In genomic region chr9:92174176-92175075, GRCm38 (mm10) we compare ENCODE assay signal across 10 mouse cellular contexts. TPM values are rescaled to one million over a fixed set of nuclear protein-coding genes. Genes with fewer than 3 reads are reported as not detected.
DNase-seq lines count a peak whose midpoint lies in the region; ATAC-seq and TF ChIP-seq lines count a peak whose summit lies in the region.
"Had no signal": no experiment of that assay in that cellular context is flagged by ENCODE, and none has a peak within 500 bp of the region (broad histone marks: within the 10 kb centered on the region; RNA-seq: fewer than 3 reads in every experiment).

No protein-coding gene starts in this region.

- WGBS in lung, embryonic 14.5 days: 36% methylated on average over 15 of the region's 15 CpGs
- 11% methylated on average over 15 of the region's 15 CpGs for WGBS in midbrain, embryonic 15.5 days

- peak; percentile 92 for ATAC-seq in lung, embryonic 14.5 days (ENCODE audit: insufficient read depth)
- ATAC-seq in midbrain, embryonic 15.5 days (replicated peaks): peak; percentile 91

- H3K36me3 ChIP-seq in lung, embryonic 14.5 days (ENCODE audit: insufficient read depth): no peaks in the 10 kb centered on the region
- H3K36me3 ChIP-seq in midbrain, embryonic 15.5 days (replicated peaks): no peaks in the 10 kb centered on the region
- H3K36me3 ChIP-seq: G1E had no signal

- no peak for TF ChIP-seq CTCF in lung, embryonic 14.5 days (IDR thresholded peaks at IDR 0.05; ENCODE audit: low read depth)

- DNase-seq in lung, embryonic 14.5 days: peak; percentile 76
- DNase-seq in lung, adult 18-20 months: no peak
- DNase-seq in embryo, embryonic 11.5 days (ENCODE audit: low read depth, low spot score): peak; percentile 31
- DNase-seq in hindlimb bud, embryonic 11.5 days (ENCODE audit: extremely low spot score, low read depth, low spot score): peak; percentile 5
- no peak for DNase-seq in heart, adult 8-10 months (ENCODE audit: low spot score)
- DNase-seq in spleen, postnatal 4 days (ENCODE audit: low spot score in 2 of 2): no peak
- DNase-seq in gastrocnemius, postnatal 4 days (ENCODE audit: low spot score in 2 of 2): no peak

- H3K4me3 ChIP-seq in lung, embryonic 14.5 days (ENCODE audit: low read depth, low read length): no peak overlapping the region
- H3K4me3 ChIP-seq in midbrain, embryonic 15.5 days: no peak overlapping the region

- H3K27me3 ChIP-seq in lung, embryonic 14.5 days (ENCODE audit: insufficient read depth, low read length): no peaks in the 10 kb centered on the region
- no peaks in the 10 kb centered on the region for H3K27me3 ChIP-seq in midbrain, embryonic 15.5 days (replicated peaks)

- H3K4me2 ChIP-seq in lung, embryonic 14.5 days: no peak overlapping the region
- peak overlapping the region; percentile 28 for H3K4me2 ChIP-seq in midbrain, embryonic 15.5 days

- H3K4me1 ChIP-seq in lung, embryonic 14.5 days (ENCODE audit: insufficient read depth): no peaks in the 10 kb centered on the region
- peaks cover 7% of the 10 kb centered on the region for H3K4me1 ChIP-seq in midbrain, embryonic 15.5 days

- no peaks in the 10 kb centered on the region for H3K9me3 ChIP-seq in lung, embryonic 14.5 days (ENCODE audit: low read depth, low read length)
- no peaks in the 10 kb centered on the region for H3K9me3 ChIP-seq in midbrain, embryonic 15.5 days
- H3K9me3 ChIP-seq: G1E had no signal

- no peak overlapping the region for H3K27ac ChIP-seq in lung, embryonic 14.5 days (ENCODE audit: low read depth)
- H3K27ac ChIP-seq in midbrain, embryonic 15.5 days: peak overlapping the region; percentile 79

- no peak overlapping the region for H3K9ac ChIP-seq in lung, embryonic 14.5 days
- no peak overlapping the region for H3K9ac ChIP-seq in midbrain, embryonic 15.5 days

RNA-seq across cellular contexts. Expression of gene Plscr5, which starts 18.3 kb away (rescaled TPM):
- not detected in 2 replicates for polyA plus RNA-seq in lung, embryonic 14.5 days (2014; fragmentation: Nextera tagmentation; extraction: Ambion mirVana)
- 0.33 and 0.70 TPM in 2 replicates for polyA plus RNA-seq in midbrain, embryonic 15.5 days (2015; fragmentation: Nextera tagmentation; extraction: Ambion mirVana)
- not detected for total RNA-seq in heart, adult 8-10 months (2022)
- not detected for total RNA-seq in gastrocnemius, postnatal 4 days (2021)
- total RNA-seq: G1E; liver, adult 2 months had no signal
- polyA plus RNA-seq: G1E; liver, adult 2 months had no signal

Comparison
In these comparisons a context has a peak if more than half of its experiments do, and no peak if none do; other contexts are left out.
1. DNase-seq: peak in lung, embryonic 14.5 days (single experiment), embryo, embryonic 11.5 days (single experiment) and hindlimb bud, embryonic 11.5 days (single experiment); none in lung, adult 18-20 months (0 of 2), heart, adult 8-10 months (single experiment), spleen, postnatal 4 days (0 of 2) and gastrocnemius, postnatal 4 days (0 of 2).